Mouse (Mus musculus): Measurements from ENCODE around the gene Hint1. TPM values are rescaled to one million over a fixed set of nuclear protein-coding genes. Genes with fewer than 3 reads are reported as not detected.
A peak's percentile ranks its signal among the peaks of the same experiment; 100 is the strongest.

Hint1 gene
- polyA plus RNA-seq, 1 experiment from 2014 or later: 778 TPM

GRCm38 (mm10) chr11:54865330-54866085 lies 675 bp upstream of the Hint1 start:
- Histone ChIP-seq H3K27me3 (no peaks in the 10 kb centered on the region), H3K4me2 (replicated peaks) (peak overlapping the region; percentile 53), H3K4me3 (peak overlapping the region; percentile 82), H3K4me1 (peaks cover 37% of the 10 kb centered on the region), H3K36me3 (peaks cover 7% of the 10 kb centered on the region), H3K9me3 (no peaks in the 10 kb centered on the region), H3K27ac (replicated peaks) (peak overlapping the region; percentile 93), H3K9ac (replicated peaks) (peak overlapping the region; percentile 95)
- ATAC-seq (replicated peaks): no peak
- 74% methylated on average over 6 of the region's 6 CpGs for WGBS

- peaks cover 32% of the 10 kb centered on the region for H3K4me1 ChIP-seq
- no peaks in the 10 kb centered on the region for H3K27me3 ChIP-seq
- H3K9ac ChIP-seq (replicated peaks): peak overlapping the region; percentile 95
- H3K9me3 ChIP-seq: no peaks in the 10 kb centered on the region
- peak overlapping the region; percentile 82 for H3K4me3 ChIP-seq
- peak overlapping the region; percentile 53 for H3K4me2 ChIP-seq (replicated peaks)
- H3K36me3 ChIP-seq: peaks cover 20% of the 10 kb centered on the region
- 2% methylated on average over 5 of the region's 5 CpGs for WGBS
- ATAC-seq (replicated peaks): no peak
- peak overlapping the region; percentile 93 for H3K27ac ChIP-seq (replicated peaks)
Observed at GRCm38 (mm10) chr11:54867049-54867385, 834 bp downstream of the Hint1 start.

- H3K4me1 ChIP-seq: peaks cover 32% of the 10 kb centered on the region
Observed at GRCm38 (mm10) chr11:54867903-54868434, 1.8 kb downstream of the Hint1 start.

GRCm38 (mm10) chr11:54868445-54868844 lies 2.3 kb downstream of the Hint1 start:
- H3K27me3 ChIP-seq: no peaks in the 10 kb centered on the region
- H3K4me2 ChIP-seq (replicated peaks): peak overlapping the region; percentile 53; the same call in 1 of the 2 replicates
- WGBS: 77% methylated on average over 2 of the region's 2 CpGs
- H3K27ac ChIP-seq (replicated peaks): no peak overlapping the region
- no peak overlapping the region for H3K4me3 ChIP-seq
- H3K9me3 ChIP-seq: no peaks in the 10 kb centered on the region
- H3K9ac ChIP-seq (replicated peaks): 0 out of 2 replicates have a peak overlapping the region, but pooled peaks have one; percentile 17
- peaks cover 34% of the 10 kb centered on the region for H3K36me3 ChIP-seq
- H3K4me1 ChIP-seq: peaks cover 32% of the 10 kb centered on the region
- no peak for ATAC-seq (replicated peaks)

More at GRCm38 (mm10) chr11:54867903-54868434, 1.8 kb downstream of the Hint1 start:
- H3K9me3 ChIP-seq: no peaks in the 10 kb centered on the region
- H3K27ac ChIP-seq (replicated peaks): no peak overlapping the region
- no peak for ATAC-seq (replicated peaks)
- H3K9ac ChIP-seq (replicated peaks): peak overlapping the region; percentile 95; the same call in 1 of the 2 replicates
- no peaks in the 10 kb centered on the region for H3K27me3 ChIP-seq
- peak overlapping the region; percentile 53 for H3K4me2 ChIP-seq (replicated peaks)
- peaks cover 29% of the 10 kb centered on the region for H3K36me3 ChIP-seq
- peak overlapping the region; percentile 82 for H3K4me3 ChIP-seq
- WGBS: 88% methylated on average over 3 of the region's 3 CpGs

GRCm38 (mm10) chr11:54869318-54869717 lies 3.1 kb downstream of the Hint1 start:
- peaks cover 43% of the 10 kb centered on the region for H3K36me3 ChIP-seq
- H3K27ac ChIP-seq (replicated peaks): no peak overlapping the region
- H3K4me3 ChIP-seq: no peak overlapping the region
- peaks cover 32% of the 10 kb centered on the region for H3K4me1 ChIP-seq
- 75% methylated on average over 3 of the region's 3 CpGs for WGBS
- H3K4me2 ChIP-seq (replicated peaks): no peak overlapping the region
- H3K9me3 ChIP-seq: no peaks in the 10 kb centered on the region
- ATAC-seq (replicated peaks): no peak
- no peaks in the 10 kb centered on the region for H3K27me3 ChIP-seq
- H3K9ac ChIP-seq (replicated peaks): no peak overlapping the region

- H3K4me1 ChIP-seq: peaks cover 25% of the 10 kb centered on the region
- H3K36me3 ChIP-seq: peaks cover 44% of the 10 kb centered on the region
- H3K4me3 ChIP-seq: no peak overlapping the region
- no peak overlapping the region for H3K9ac ChIP-seq (replicated peaks)
- 69% methylated on average over 7 of the region's 7 CpGs for WGBS
- H3K27me3 ChIP-seq: no peaks in the 10 kb centered on the region
- H3K27ac ChIP-seq (replicated peaks): no peak overlapping the region
- no peak for ATAC-seq (replicated peaks)
- no peak overlapping the region for H3K4me2 ChIP-seq (replicated peaks)
- no peaks in the 10 kb centered on the region for H3K9me3 ChIP-seq
Observed at GRCm38 (mm10) chr11:54871831-54872537, 5.8 kb downstream of the Hint1 start.

GRCm38 (mm10) chr11:54876031-54876430 lies 9.8 kb downstream of the Hint1 start:
- Histone ChIP-seq H3K27me3 (no peaks in the 10 kb centered on the region), H3K27ac (replicated peaks) (no peak overlapping the region), H3K36me3 (peaks cover 33% of the 10 kb centered on the region), H3K4me1 (no peaks in the 10 kb centered on the region), H3K4me2 (replicated peaks) (no peak overlapping the region), H3K4me3 (no peak overlapping the region), H3K9ac (replicated peaks) (no peak overlapping the region), H3K9me3 (no peaks in the 10 kb centered on the region)
- ATAC-seq (replicated peaks): no peak
- WGBS: 90% methylated on average over 5 of the region's 5 CpGs

GRCm38 (mm10) chr11:54878893-54879292 lies 12.7 kb downstream of the Hint1 start:
- Histone ChIP-seq H3K27ac (replicated peaks) (no peak overlapping the region), H3K4me2 (replicated peaks) (no peak overlapping the region), H3K9ac (replicated peaks) (no peak overlapping the region), H3K4me3 (no peak overlapping the region), H3K4me1 (no peaks in the 10 kb centered on the region), H3K36me3 (peaks cover 6% of the 10 kb centered on the region), H3K9me3 (no peaks in the 10 kb centered on the region), H3K27me3 (no peaks in the 10 kb centered on the region)
- ATAC-seq (replicated peaks): no peak
- 77% methylated on average over 6 of the region's 6 CpGs for WGBS

- no peak overlapping the region for H3K27ac ChIP-seq (replicated peaks)
- peak; percentile 38; the same call in 1 of the 2 replicates for ATAC-seq (replicated peaks)
Observed at GRCm38 (mm10) chr11:54879434-54879833, 13.3 kb downstream of the Hint1 start.

GRCm38 (mm10) chr11:54879922-54880321 lies 13.7 kb downstream of the Hint1 start:
- Histone ChIP-seq H3K9me3 (no peaks in the 10 kb centered on the region), H3K4me3 (no peak overlapping the region), H3K9ac (replicated peaks) (no peak overlapping the region), H3K27me3 (no peaks in the 10 kb centered on the region), H3K36me3 (no peaks in the 10 kb centered on the region; the same call in 1 of the 2 replicates), H3K4me2 (replicated peaks) (no peak overlapping the region), H3K27ac (replicated peaks) (no peak overlapping the region), H3K4me1 (no peaks in the 10 kb centered on the region)
- WGBS: 90% methylated on average over 10 of the region's 10 CpGs
- no peak for ATAC-seq (replicated peaks)

More at GRCm38 (mm10) chr11:54879434-54879833, 13.3 kb downstream of the Hint1 start:
- H3K4me3 ChIP-seq: no peak overlapping the region
- no peaks in the 10 kb centered on the region for H3K9me3 ChIP-seq
- H3K36me3 ChIP-seq: peaks cover under 1% of the 10 kb centered on the region
- no peaks in the 10 kb centered on the region for H3K27me3 ChIP-seq
- H3K9ac ChIP-seq (replicated peaks): no peak overlapping the region
- H3K4me2 ChIP-seq (replicated peaks): no peak overlapping the region
- 36% methylated on average over 4 of the region's 4 CpGs for WGBS
- no peaks in the 10 kb centered on the region for H3K4me1 ChIP-seq

- no peak for ATAC-seq (replicated peaks)
- Histone ChIP-seq H3K27ac (replicated peaks) (no peak overlapping the region), H3K4me2 (replicated peaks) (no peak overlapping the region), H3K9ac (replicated peaks) (no peak overlapping the region), H3K4me1 (no peaks in the 10 kb centered on the region), H3K4me3 (no peak overlapping the region), H3K27me3 (no peaks in the 10 kb centered on the region), H3K9me3 (no peaks in the 10 kb centered on the region), H3K36me3 (no peaks in the 10 kb centered on the region)
- WGBS: 7% methylated on average over 2 of the region's 2 CpGs
Observed at GRCm38 (mm10) chr11:54881051-54881474, 14.9 kb downstream of the Hint1 start.

- Histone ChIP-seq H3K4me2 (replicated peaks) (no peak overlapping the region), H3K9ac (replicated peaks) (no peak overlapping the region), H3K9me3 (no peaks in the 10 kb centered on the region), H3K27me3 (no peaks in the 10 kb centered on the region), H3K4me1 (no peaks in the 10 kb centered on the region), H3K27ac (replicated peaks) (no peak overlapping the region), H3K36me3 (no peaks in the 10 kb centered on the region), H3K4me3 (no peak overlapping the region)
- no peak for ATAC-seq (replicated peaks)
- WGBS: 58% methylated on average over 8 of the region's 8 CpGs
Observed at GRCm38 (mm10) chr11:54882671-54883070, 16.5 kb downstream of the Hint1 start.
